Mouse (Mus musculus) T-helper 17 cell (primary cell): ENCODE data around the gene Rwdd4a.

Experiments
- in situ Hi-C, 2 experiments: fragments of 300-600 bp; cut with MboI, MseI; formaldehyde crosslinking; loops; 1 replicate in 1 of 2; 2 replicates in 1 of 2; pipeline ENCODE4 v1.15.1; 2025; ENCODE audit warnings: high pct_unique_total_duplicates in 2 of 2

Gene Rwdd4a

GRCm38 (mm10) chr8:47533344-47534125, at the start of gene Rwdd4a, which contains the start of gene Trappc11:
TSS of gene Rwdd4a (plus strand) at chr8:47533664.
TSS of gene Trappc11 (minus strand) at chr8:47533470.
- in situ Hi-C loops, result loop anchor here (5.0 to 25.0 kb wide), 4 partner anchors 149 to 1546 kb away; partner anchors contain the start of genes 1700029J07Rik (in 1 of the 2), Lrp2bp (in 1 of the 2) and Ufsp2 (in 1 of the 2)

GRCm38 (mm10) chr8:47487231-47487630, 46.2 kb upstream of the Rwdd4a start:
- in situ Hi-C loops, result loop anchor here in 1 of 2 experiments (5.0 kb wide), 1 partner anchor 85 kb away; no protein-coding TSS in a partner anchor

GRCm38 (mm10) chr8:47493106-47493505, 40.4 kb upstream of the Rwdd4a start:
- in situ Hi-C loops, result loop anchor here in 1 of 2 experiments (10.0 kb wide), 1 partner anchor 832 kb away; no protein-coding TSS in a partner anchor

GRCm38 (mm10) chr8:47494602-47495153, 38.8 kb upstream of the Rwdd4a start:
- in situ Hi-C loops, result loop anchor here in 1 of 2 experiments (10.0 kb wide), 1 partner anchor 830 kb away; no protein-coding TSS in a partner anchor

- in situ Hi-C loops, result loop anchor here in 1 of 2 experiments (10.0 kb wide), 1 partner anchor 829 kb away; no protein-coding TSS in a partner anchor
Measured at GRCm38 (mm10) chr8:47495428-47495827, 38.0 kb upstream of the Rwdd4a start.

GRCm38 (mm10) chr8:47501994-47502393, 31.5 kb upstream of the Rwdd4a start:
- in situ Hi-C loops, result loop anchor here in 1 of 2 experiments (10.0 kb wide), 1 partner anchor 747 kb away; no protein-coding TSS in a partner anchor

- in situ Hi-C loops, result loop anchor here in 1 of 2 experiments (10.0 kb wide), 1 partner anchor 748 kb away; no protein-coding TSS in a partner anchor
Measured at GRCm38 (mm10) chr8:47502546-47502945, 30.9 kb upstream of the Rwdd4a start.

- in situ Hi-C loops, result loop anchor here in 1 of 2 experiments (10.0 kb wide), 1 partner anchor 751 kb away; no protein-coding TSS in a partner anchor
Measured at GRCm38 (mm10) chr8:47505431-47505830, 28.0 kb upstream of the Rwdd4a start.

- in situ Hi-C loops, result no loop called here
Measured at GRCm38 (mm10) chr8:47510930-47511329, 22.5 kb upstream of the Rwdd4a start.

GRCm38 (mm10) chr8:47513601-47514000, 19.9 kb upstream of the Rwdd4a start:
- in situ Hi-C loops, result no loop called here

- in situ Hi-C loops, result loop anchor here in 1 of 2 experiments (25.0 kb wide), 2 partner anchors 841 to 1541 kb away; partner anchors contain the start of genes 1700029J07Rik, Lrp2bp and Ufsp2
Measured at GRCm38 (mm10) chr8:47528094-47528493, 5.4 kb upstream of the Rwdd4a start.

- in situ Hi-C loops, result loop anchor here (10.0 to 25.0 kb wide), 3 partner anchors 594 to 1551 kb away; partner anchors contain the start of genes 1700029J07Rik (in 1 of the 2), Lrp2bp (in 1 of the 2) and Ufsp2 (in 1 of the 2)
Measured at GRCm38 (mm10) chr8:47538323-47538722, 4.9 kb downstream of the Rwdd4a start.

GRCm38 (mm10) chr8:47542746-47543145, 9.3 kb downstream of the Rwdd4a start:
- in situ Hi-C loops, result loop anchor here (5.0 to 25.0 kb wide), 3 partner anchors 140 to 1555 kb away; partner anchors contain the start of genes 1700029J07Rik (in 1 of the 2), Lrp2bp (in 1 of the 2) and Ufsp2 (in 1 of the 2)

- in situ Hi-C loops, result loop anchor here (5.0 to 25.0 kb wide), 3 partner anchors 138 to 1557 kb away; partner anchors contain the start of genes 1700029J07Rik (in 1 of the 2), Lrp2bp (in 1 of the 2) and Ufsp2 (in 1 of the 2)
Measured at GRCm38 (mm10) chr8:47544094-47544493, 10.6 kb downstream of the Rwdd4a start.

GRCm38 (mm10) chr8:47547102-47547501, 13.6 kb downstream of the Rwdd4a start:
- in situ Hi-C loops, result loop anchor here in 1 of 2 experiments (25.0 kb wide), 2 partner anchors 860 to 1560 kb away; partner anchors contain the start of genes 1700029J07Rik, Lrp2bp and Ufsp2

GRCm38 (mm10) chr8:47553613-47554012, 20.1 kb downstream of the Rwdd4a start:
- in situ Hi-C loops, result no loop called here

- in situ Hi-C loops, result no loop called here
Measured at GRCm38 (mm10) chr8:47556446-47556845, 23.0 kb downstream of the Rwdd4a start.

- in situ Hi-C loops, result no loop called here
Measured at GRCm38 (mm10) chr8:47558274-47558673, 24.8 kb downstream of the Rwdd4a start.

- in situ Hi-C loops, result loop anchor here in 1 of 2 experiments (5.0 kb wide), 1 partner anchor 92 kb away; no protein-coding TSS in a partner anchor
Measured at GRCm38 (mm10) chr8:47560801-47561200, 27.3 kb downstream of the Rwdd4a start.

GRCm38 (mm10) chr8:47566551-47566950, 33.1 kb downstream of the Rwdd4a start:
- in situ Hi-C loops, result no loop called here

GRCm38 (mm10) chr8:47568098-47568497, 34.6 kb downstream of the Rwdd4a start:
- in situ Hi-C loops, result no loop called here
